In the genomic region with DNA sequence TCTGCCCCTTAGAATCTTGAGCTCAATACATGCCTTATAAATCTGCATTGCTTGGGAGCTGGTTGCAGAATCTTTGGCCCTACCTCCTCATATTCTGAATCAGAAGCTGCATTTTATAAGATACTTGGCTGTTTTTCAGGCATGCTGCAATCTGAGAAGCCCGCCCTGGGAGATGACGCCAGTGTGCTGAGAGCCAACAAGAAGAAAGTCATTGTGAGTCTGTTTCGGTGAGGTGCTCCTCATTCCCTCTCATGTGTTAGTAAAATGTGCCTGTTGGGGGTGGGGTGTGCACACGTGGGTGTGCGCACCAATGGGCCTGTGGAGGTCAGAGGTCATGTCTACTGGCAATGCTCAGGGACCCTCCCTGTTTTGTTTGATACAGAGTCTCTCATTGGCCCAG, we compare ENCODE assay signal across 22 mouse cellular contexts.
A peak's percentile ranks its signal among the peaks of the same experiment; 100 is the strongest.
DNase-seq lines count a peak whose midpoint lies in the region; ATAC-seq and TF ChIP-seq lines count a peak whose summit lies in the region.
"Had no signal": no experiment of that assay in that cellular context is flagged by ENCODE, and none has a peak within 500 bp of the region (broad histone marks: within the 10 kb centered on the region; RNA-seq: fewer than 3 reads in every experiment).

No protein-coding gene starts in this region.

- no peaks in the 10 kb centered on the region for H3K9me3 ChIP-seq in forebrain, embryonic 14.5 days (replicated peaks; ENCODE audit: control insufficient read depth, low read length)
- H3K9me3 ChIP-seq in forebrain, embryonic 13.5 days (replicated peaks): no peaks in the 10 kb centered on the region
- no peaks in the 10 kb centered on the region for H3K9me3 ChIP-seq in limb, embryonic 14.5 days (ENCODE audit: control insufficient read depth, low read length)
- no peaks in the 10 kb centered on the region for H3K9me3 ChIP-seq in limb, embryonic 10.5 days (replicated peaks)
- H3K9me3 ChIP-seq in embryonic facial prominence, embryonic 14.5 days (ENCODE audit: control insufficient read depth, low read length): no peaks in the 10 kb centered on the region
- no peaks in the 10 kb centered on the region for H3K9me3 ChIP-seq in intestine, postnatal 0 days (ENCODE audit: control insufficient read depth)
- H3K9me3 ChIP-seq: forebrain, embryonic 15.5 days; kidney, embryonic 15.5 days; limb, embryonic 13.5 days had no signal

- TF ChIP-seq CTCF in intestine, postnatal 0 days (IDR thresholded peaks at IDR 0.05; ENCODE audit: low read depth): no peak

- no peak overlapping the region for H3K4me3 ChIP-seq in forebrain, embryonic 14.5 days (ENCODE audit: low read depth, low read length)
- no peak overlapping the region for H3K4me3 ChIP-seq in forebrain, embryonic 13.5 days
- no peak overlapping the region for H3K4me3 ChIP-seq in limb, embryonic 14.5 days (replicated peaks; ENCODE audit: low read length)
- no peak overlapping the region for H3K4me3 ChIP-seq in limb, embryonic 10.5 days
- no peak overlapping the region for H3K4me3 ChIP-seq in embryonic facial prominence, embryonic 14.5 days (ENCODE audit: low read depth, low read length)
- H3K4me3 ChIP-seq in intestine, postnatal 0 days (ENCODE audit: low read depth, low read length): no peak overlapping the region
- H3K4me3 ChIP-seq: erythroblast, embryonic 14.5 days; forebrain, embryonic 15.5 days; heart, adult 2 months; kidney, embryonic 15.5 days; limb, embryonic 13.5 days had no signal

- H3K27me3 ChIP-seq in forebrain, embryonic 14.5 days (replicated peaks; ENCODE audit: control insufficient read depth, insufficient read depth, low read length): no peaks in the 10 kb centered on the region
- no peaks in the 10 kb centered on the region for H3K27me3 ChIP-seq in forebrain, embryonic 13.5 days
- no peaks in the 10 kb centered on the region for H3K27me3 ChIP-seq in limb, embryonic 14.5 days (ENCODE audit: control insufficient read depth, insufficient read depth, low read length)
- H3K27me3 ChIP-seq in limb, embryonic 10.5 days (ENCODE audit: low read depth, poor library complexity, severe bottlenecking): no peaks in the 10 kb centered on the region
- H3K27me3 ChIP-seq in embryonic facial prominence, embryonic 14.5 days (replicated peaks; ENCODE audit: control insufficient read depth, insufficient read depth, low read length): no peaks in the 10 kb centered on the region
- no peaks in the 10 kb centered on the region for H3K27me3 ChIP-seq in intestine, postnatal 0 days (replicated peaks; ENCODE audit: control insufficient read depth, insufficient read depth, low read length)
- H3K27me3 ChIP-seq: forebrain, embryonic 15.5 days; kidney, embryonic 15.5 days; limb, embryonic 13.5 days had no signal

- WGBS in forebrain, embryonic 14.5 days: 84% methylated on average over 5 of the region's 5 CpGs
- WGBS in forebrain, embryonic 13.5 days: 85% methylated on average over 5 of the region's 5 CpGs
- WGBS in limb, embryonic 14.5 days: 63% methylated on average over 5 of the region's 5 CpGs
- 83% methylated on average over 5 of the region's 5 CpGs for WGBS in limb, embryonic 10.5 days
- 48% methylated on average over 5 of the region's 5 CpGs for WGBS in embryonic facial prominence, embryonic 14.5 days
- 80% methylated on average over 5 of the region's 5 CpGs for whole genome bisulfite sequencing in intestine, postnatal 0 days

- H3K4me1 ChIP-seq in forebrain, embryonic 14.5 days (ENCODE audit: control insufficient read depth, insufficient read depth, low read length): no peaks in the 10 kb centered on the region
- H3K4me1 ChIP-seq in forebrain, embryonic 13.5 days: no peaks in the 10 kb centered on the region
- 0 out of 2 replicates have a peak, but pooled peaks cover 4% of the 10 kb centered on the region for H3K4me1 ChIP-seq in limb, embryonic 14.5 days (ENCODE audit: control insufficient read depth, insufficient read depth, low read length)
- 0 out of 2 replicates have a peak, but pooled peaks cover 4% of the 10 kb centered on the region for H3K4me1 ChIP-seq in limb, embryonic 10.5 days
- no peaks in the 10 kb centered on the region for H3K4me1 ChIP-seq in embryonic facial prominence, embryonic 14.5 days (ENCODE audit: control insufficient read depth, insufficient read depth, low read length)
- no peaks in the 10 kb centered on the region for H3K4me1 ChIP-seq in intestine, postnatal 0 days (replicated peaks; ENCODE audit: control insufficient read depth, insufficient read depth, low read length)
- H3K4me1 ChIP-seq: forebrain, embryonic 15.5 days; kidney, embryonic 15.5 days had no signal

- H3K9ac ChIP-seq in forebrain, embryonic 14.5 days (ENCODE audit: low read length): no peak overlapping the region
- no peak overlapping the region for H3K9ac ChIP-seq in forebrain, embryonic 13.5 days
- no peak overlapping the region for H3K9ac ChIP-seq in limb, embryonic 14.5 days (ENCODE audit: low read depth, low read length, severe bottlenecking)
- no peak overlapping the region for H3K9ac ChIP-seq in embryonic facial prominence, embryonic 14.5 days (ENCODE audit: low read depth, low read length)
- H3K9ac ChIP-seq in intestine, postnatal 0 days (ENCODE audit: low read depth, low read length): no peak overlapping the region
- H3K9ac ChIP-seq: forebrain, embryonic 15.5 days; kidney, embryonic 15.5 days; limb, embryonic 13.5 days; liver, embryonic 14.5 days had no signal

- H3K27ac ChIP-seq in forebrain, embryonic 14.5 days (ENCODE audit: low read depth, low read length): no peak overlapping the region
- H3K27ac ChIP-seq in forebrain, embryonic 13.5 days: no peak overlapping the region
- no peak overlapping the region for H3K27ac ChIP-seq in limb, embryonic 14.5 days (replicated peaks; ENCODE audit: low read depth, low read length)
- H3K27ac ChIP-seq in limb, embryonic 10.5 days: no peak overlapping the region
- 0 out of 2 replicates have a peak overlapping the region, but pooled peaks have one; percentile 30 for H3K27ac ChIP-seq in embryonic facial prominence, embryonic 14.5 days (replicated peaks; ENCODE audit: low read depth, low read length)
- H3K27ac ChIP-seq in intestine, postnatal 0 days (ENCODE audit: low read depth, low read length): no peak overlapping the region
- H3K27ac ChIP-seq: forebrain, embryonic 15.5 days; heart, adult 2 months; kidney, embryonic 15.5 days; limb, embryonic 13.5 days; liver, embryonic 14.5 days had no signal

- no peaks in the 10 kb centered on the region for H3K36me3 ChIP-seq in forebrain, embryonic 14.5 days (ENCODE audit: control insufficient read depth, insufficient read depth, low read length)
- no peaks in the 10 kb centered on the region for H3K36me3 ChIP-seq in forebrain, embryonic 13.5 days (ENCODE audit: poor library complexity, severe bottlenecking)
- no peaks in the 10 kb centered on the region for H3K36me3 ChIP-seq in limb, embryonic 14.5 days (ENCODE audit: control insufficient read depth, insufficient read depth, low read length)
- no peaks in the 10 kb centered on the region for H3K36me3 ChIP-seq in limb, embryonic 10.5 days
- no peaks in the 10 kb centered on the region for H3K36me3 ChIP-seq in embryonic facial prominence, embryonic 14.5 days (ENCODE audit: control insufficient read depth, insufficient read depth, low read length)
- H3K36me3 ChIP-seq in intestine, postnatal 0 days (ENCODE audit: control insufficient read depth, insufficient read depth): no peaks in the 10 kb centered on the region
- H3K36me3 ChIP-seq: forebrain, embryonic 15.5 days; kidney, embryonic 15.5 days; limb, embryonic 13.5 days had no signal

- peak; percentile 23 for DNase-seq in forebrain, embryonic 14.5 days (ENCODE audit: low spot score)
- DNase-seq in limb, embryonic 14.5 days (ENCODE audit: low spot score): peak; percentile 68
- no peak for DNase-seq in limb, embryonic 10.5 days (ENCODE audit: low spot score)
- DNase-seq in embryonic facial prominence, embryonic 14.5 days (ENCODE audit: low spot score): peak; percentile 87
- DNase-seq in gastrocnemius, postnatal 25 days: peak; percentile 9
- DNase-seq in left cerebral cortex, postnatal 10 days (ENCODE audit: extremely low spot score in 1 of 2, low spot score in 2 of 2): no peak
- DNase-seq: adrenal gland, adult 8-10 months; B cell, adult 2 months; cerebellum, adult 18-20 months; cerebellum, postnatal 36 days; lung, postnatal 14 days had no signal

- no peak overlapping the region for H3K4me2 ChIP-seq in forebrain, embryonic 14.5 days (ENCODE audit: low read length)
- H3K4me2 ChIP-seq in forebrain, embryonic 13.5 days: no peak overlapping the region
- no peak overlapping the region for H3K4me2 ChIP-seq in limb, embryonic 14.5 days (replicated peaks; ENCODE audit: low read depth, low read length, severe bottlenecking)
- no peak overlapping the region for H3K4me2 ChIP-seq in embryonic facial prominence, embryonic 14.5 days (ENCODE audit: low read depth, low read length)
- H3K4me2 ChIP-seq in intestine, postnatal 0 days (replicated peaks; ENCODE audit: low read depth): no peak overlapping the region
- H3K4me2 ChIP-seq: forebrain, embryonic 15.5 days; kidney, embryonic 15.5 days; limb, embryonic 13.5 days had no signal

- ATAC-seq in forebrain, embryonic 14.5 days: no peak
- no peak for ATAC-seq in forebrain, embryonic 13.5 days
- ATAC-seq in limb, embryonic 14.5 days (ENCODE audit: low FRiP score, low read depth): no peak; the same call in 1 of the 2 replicates
- peak; percentile 41; the same call in 1 of the 2 replicates for ATAC-seq in embryonic facial prominence, embryonic 14.5 days (ENCODE audit: low read depth)
- no peak for ATAC-seq in intestine, postnatal 0 days
- ATAC-seq: forebrain, embryonic 15.5 days; hindbrain, embryonic 16.5 days; intestine, embryonic 16.5 days; midbrain, embryonic 16.5 days had no signal

- TF ChIP-seq POLR2A in limb, embryonic 14.5 days (IDR thresholded peaks at IDR 0.05; ENCODE audit: borderline replicate concordance, extremely low read depth, insufficient read depth, insufficient read length): no peak

- intact Hi-C loops in left cerebral cortex, postnatal 10 days (cut with DNase I): no loop called here

Comparison
In these comparisons a context has a peak if more than half of its experiments do, and no peak if none do; other contexts are left out.
1. DNase-seq: peak in forebrain, embryonic 14.5 days (single experiment), limb, embryonic 14.5 days (single experiment), embryonic facial prominence, embryonic 14.5 days (single experiment) and gastrocnemius, postnatal 25 days (single experiment); none in limb, embryonic 10.5 days (single experiment) and left cerebral cortex, postnatal 10 days (0 of 2).